Mouse (Mus musculus) right cerebral cortex, postnatal 4 days (tissue): ENCODE measurements around the gene Zfp383.
"Not testable (repeated sequence)": the region's sequence is repeated elsewhere in the genome, so short reads cannot be mapped to it uniquely, and the experiment has no call there.

ENCODE experiments used
- DNase-seq: peaks from one replicate; pipeline ENCODE4 v3.0.0-alpha.2; 2022

Gene Zfp383

GRCm38 (mm10) chr7:29942740-29943139 lies 34.7 kb downstream of the Zfp383 start:
- no peak for DNase-seq

GRCm38 (mm10) chr7:29943720-29944119 lies 35.7 kb downstream of the Zfp383 start:
- no peak for DNase-seq

GRCm38 (mm10) chr7:29944201-29944600 lies 36.2 kb downstream of the Zfp383 start:
- no peak for DNase-seq

- DNase-seq, result no peak
These were observed 45.1 kb downstream of the Zfp383 start for GRCm38 (mm10) chr7:29953086-29953485.

- peak; percentile 70 for DNase-seq
These were observed 45.7 kb downstream of the Zfp383 start, which contains the start of gene Zfp74 for GRCm38 (mm10) chr7:29953513-29954401. Gene Zfp74 (minus strand): TSS chr7:29954089.

GRCm38 (mm10) chr7:29954731-29955130 lies 46.7 kb downstream of the Zfp383 start:
- DNase-seq, result peak; percentile 27

GRCm38 (mm10) chr7:29956257-29956656 lies 48.2 kb downstream of the Zfp383 start:
- no peak for DNase-seq

- DNase-seq, result no peak
These were observed 50.2 kb downstream of the Zfp383 start for GRCm38 (mm10) chr7:29958125-29958724.

- no peak for DNase-seq
These were observed 51.0 kb downstream of the Zfp383 start for GRCm38 (mm10) chr7:29959004-29959403.

GRCm38 (mm10) chr7:29965115-29965810 lies 57.2 kb downstream of the Zfp383 start:
- DNase-seq, result not testable (repeated sequence)
